Mouse (Mus musculus): ENCODE results near the gene Ttc21a.

Gene Ttc21a

DNA sequence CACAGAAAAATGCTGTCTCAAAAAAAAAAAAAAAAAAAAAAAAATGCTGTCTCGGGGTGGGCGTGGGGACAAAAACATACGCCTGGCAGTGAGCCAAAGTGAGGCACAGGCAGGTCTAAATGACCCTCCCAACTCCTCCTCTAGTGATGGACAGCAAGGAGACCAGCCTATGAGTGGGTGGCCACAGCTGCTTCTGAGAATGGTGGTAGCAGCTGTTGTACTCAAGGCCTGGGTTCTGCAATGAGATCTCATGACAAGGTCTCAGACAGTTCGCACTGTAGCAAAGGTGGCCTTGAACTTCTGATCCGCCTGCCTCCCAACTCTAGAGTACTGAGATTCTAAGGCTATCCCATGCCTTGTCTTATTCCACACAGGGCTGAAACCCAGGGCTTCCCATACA is 4.0 kb downstream of the Ttc21a start:
- DNase-seq (ENCODE audit: extremely low spot score) = no peak

DNA sequence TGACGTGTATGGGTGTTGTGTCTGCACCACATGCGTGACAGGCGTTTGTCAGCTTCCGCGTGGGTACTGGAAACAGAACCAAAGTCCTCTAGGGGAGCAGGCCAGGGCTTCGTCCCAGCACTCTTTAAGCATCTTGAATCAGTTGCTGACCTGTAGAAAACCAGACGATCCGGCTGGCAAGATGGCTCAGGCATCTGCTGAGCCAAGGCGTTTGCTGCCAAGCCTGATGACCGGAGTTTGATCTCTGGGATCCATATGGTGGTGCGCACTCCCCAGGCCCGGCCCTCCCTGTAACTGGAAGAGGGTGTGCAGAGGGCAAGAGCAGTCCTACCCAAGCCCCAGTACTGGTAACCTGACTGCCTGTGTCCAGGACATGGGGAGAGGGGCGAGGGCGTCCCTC is 4.5 kb downstream of the Ttc21a start:
- DNase-seq (ENCODE audit: extremely low spot score) = no peak

DNA sequence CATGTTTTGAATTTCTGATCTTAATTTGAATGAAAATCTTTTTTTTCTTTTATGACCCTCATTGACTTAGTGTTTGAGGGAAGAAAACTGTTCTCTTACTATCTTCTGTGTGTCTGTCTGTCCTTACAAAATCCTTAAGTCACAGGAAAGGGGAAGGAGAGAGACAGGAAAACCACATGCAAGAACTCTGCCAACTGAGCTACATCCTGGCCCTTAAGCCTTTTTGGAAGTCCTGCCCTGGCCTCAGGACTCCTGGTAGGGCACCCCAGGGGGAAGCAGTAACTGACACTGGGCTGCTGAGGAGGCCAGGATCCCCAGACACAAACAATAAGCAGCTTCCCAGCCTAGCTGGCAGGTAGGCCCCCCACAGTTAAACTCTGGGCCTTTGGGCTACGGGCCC is 5.9 kb downstream of the Ttc21a start:
- DNase-seq (ENCODE audit: extremely low spot score) = no peak

DNA sequence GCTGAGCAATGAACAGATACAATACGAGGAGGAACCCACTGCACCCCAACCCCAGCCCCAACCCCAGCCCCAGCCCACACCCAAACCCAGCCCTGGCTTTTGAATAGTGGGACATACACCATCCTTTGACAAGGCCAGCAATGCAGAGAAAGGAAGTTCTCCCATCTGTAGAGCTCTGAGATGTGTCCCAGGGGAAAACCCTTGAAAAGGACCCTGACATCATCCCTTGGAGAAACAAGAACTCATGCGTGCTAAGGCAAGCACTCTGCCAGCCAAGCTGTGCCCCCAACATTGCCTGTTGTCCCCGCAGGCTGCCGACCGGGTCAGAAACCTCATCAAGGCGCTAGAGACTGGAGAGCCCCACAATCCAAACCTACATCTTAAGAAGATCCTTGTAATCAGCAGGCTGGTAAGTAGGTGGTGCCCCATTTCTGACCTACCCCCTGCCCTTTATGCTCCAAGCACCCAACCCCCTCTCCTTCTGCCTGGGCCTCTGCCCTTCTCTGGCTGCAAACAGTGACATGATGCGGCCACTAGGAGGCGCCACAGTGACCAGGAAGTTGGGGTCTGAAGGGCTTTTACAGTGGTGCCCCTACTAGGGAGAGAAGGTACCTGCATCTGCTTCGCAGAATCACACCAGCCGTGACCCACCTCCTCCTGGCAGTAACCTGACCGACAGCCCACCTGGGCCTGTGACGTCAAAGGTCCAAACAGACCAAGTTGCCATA is 7.9 kb downstream of the Ttc21a start:
- no peak for DNase-seq (ENCODE audit: extremely low spot score)

DNA sequence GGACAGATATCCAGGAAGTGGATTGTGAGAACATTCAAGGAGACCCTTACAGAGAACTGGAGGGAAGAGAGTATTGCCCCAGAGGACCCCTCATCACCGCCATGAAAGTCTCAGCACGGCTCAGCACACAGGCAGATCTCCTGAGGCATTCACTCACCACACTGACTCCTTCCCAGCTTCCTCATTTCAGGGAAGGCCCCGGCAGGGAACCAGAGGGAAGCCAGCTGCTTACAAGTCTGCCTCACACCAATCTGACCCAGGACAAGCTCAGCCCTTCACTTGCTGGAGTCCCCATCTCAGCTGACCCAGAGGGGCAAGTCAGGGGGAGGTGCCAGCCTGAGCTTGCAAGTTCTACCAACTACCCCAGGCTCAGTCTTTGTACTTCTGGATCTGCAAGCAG is 11.4 kb downstream of the Ttc21a start:
- no peak for DNase-seq (ENCODE audit: extremely low spot score)

DNA sequence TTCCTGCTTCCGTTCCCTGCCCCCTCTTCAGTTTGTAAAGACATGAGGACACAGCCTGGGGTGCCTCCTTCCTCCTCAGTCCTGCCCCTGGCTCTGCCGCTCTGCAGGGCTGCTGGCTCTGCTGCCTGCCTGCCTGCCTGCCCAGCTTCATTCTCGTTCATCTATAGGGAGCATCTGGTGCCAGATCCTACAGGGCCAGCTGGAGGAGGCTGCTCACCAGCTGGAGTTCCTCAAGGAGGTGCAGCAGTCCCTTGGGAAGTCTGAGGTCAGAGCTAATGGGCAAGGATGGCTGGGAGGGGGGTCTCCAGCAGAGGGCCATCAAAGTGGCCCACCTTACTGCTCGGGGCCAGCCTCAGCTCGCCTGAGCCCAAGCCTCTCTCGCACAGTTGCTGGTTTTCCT is 13.0 kb downstream of the Ttc21a start:
- no peak for DNase-seq (ENCODE audit: extremely low spot score)

DNA sequence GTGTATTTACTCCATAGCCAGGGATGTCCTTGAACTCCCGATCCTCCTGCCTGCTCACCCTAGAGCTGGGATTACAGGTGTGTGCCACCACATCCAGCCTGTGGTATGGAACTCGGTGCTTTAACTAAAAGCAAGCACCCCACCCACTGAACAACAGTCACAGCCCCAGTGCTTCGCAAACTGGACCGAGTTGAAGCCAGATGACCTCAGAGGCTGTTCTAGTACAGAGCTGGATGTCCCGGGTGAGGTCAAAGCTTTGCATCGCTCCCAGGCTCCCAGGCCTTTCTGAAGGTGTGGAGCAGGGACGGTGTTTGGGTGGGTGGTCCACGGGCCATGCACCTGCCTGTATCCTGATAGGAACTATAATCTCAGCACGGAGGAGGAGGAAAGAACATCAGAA is 14.0 kb downstream of the Ttc21a start:
- no peak for DNase-seq (ENCODE audit: extremely low spot score)

DNA sequence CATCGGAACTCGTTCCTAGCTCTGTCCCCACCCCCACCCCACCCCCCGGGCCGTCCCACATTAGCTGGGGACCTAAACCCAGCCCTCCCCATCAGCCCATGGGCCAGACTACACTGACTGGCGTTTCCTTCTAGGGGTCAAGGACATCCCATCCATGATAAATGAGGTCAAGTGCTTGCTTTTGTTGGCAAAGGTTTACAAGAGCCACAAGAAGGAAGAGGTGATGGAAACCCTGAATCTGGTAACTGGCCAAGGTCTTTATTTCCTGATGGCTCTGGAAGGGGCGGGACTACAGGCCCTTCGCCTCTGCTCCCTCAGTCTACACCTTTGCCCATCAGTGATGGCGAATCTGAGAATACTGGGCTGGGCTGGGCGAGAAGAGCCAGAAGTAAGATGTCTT is 21.4 kb downstream of the Ttc21a start:
- DNase-seq (ENCODE audit: extremely low spot score) = no peak

DNA sequence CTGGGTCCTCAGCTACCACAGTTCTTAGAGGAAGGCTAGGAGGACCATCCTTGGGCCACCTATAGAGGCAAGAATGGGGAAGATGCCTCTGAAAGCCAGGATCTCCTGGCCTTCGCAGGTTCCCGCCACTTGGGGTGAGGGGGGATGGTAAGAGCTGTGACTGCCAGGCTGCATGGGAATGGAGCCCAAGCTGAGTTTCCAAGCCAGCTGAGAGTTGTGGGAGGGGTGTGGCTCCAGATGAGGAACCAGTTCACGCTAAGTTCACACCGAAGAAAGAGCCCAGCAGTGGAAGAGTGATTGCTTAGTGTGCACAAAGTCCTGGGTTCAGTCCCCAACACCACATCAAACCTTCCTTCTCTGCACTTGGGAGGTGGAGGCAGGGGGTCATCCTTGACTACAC is 24.8 kb downstream of the Ttc21a start:
- DNase-seq (ENCODE audit: extremely low spot score) = no peak

DNA sequence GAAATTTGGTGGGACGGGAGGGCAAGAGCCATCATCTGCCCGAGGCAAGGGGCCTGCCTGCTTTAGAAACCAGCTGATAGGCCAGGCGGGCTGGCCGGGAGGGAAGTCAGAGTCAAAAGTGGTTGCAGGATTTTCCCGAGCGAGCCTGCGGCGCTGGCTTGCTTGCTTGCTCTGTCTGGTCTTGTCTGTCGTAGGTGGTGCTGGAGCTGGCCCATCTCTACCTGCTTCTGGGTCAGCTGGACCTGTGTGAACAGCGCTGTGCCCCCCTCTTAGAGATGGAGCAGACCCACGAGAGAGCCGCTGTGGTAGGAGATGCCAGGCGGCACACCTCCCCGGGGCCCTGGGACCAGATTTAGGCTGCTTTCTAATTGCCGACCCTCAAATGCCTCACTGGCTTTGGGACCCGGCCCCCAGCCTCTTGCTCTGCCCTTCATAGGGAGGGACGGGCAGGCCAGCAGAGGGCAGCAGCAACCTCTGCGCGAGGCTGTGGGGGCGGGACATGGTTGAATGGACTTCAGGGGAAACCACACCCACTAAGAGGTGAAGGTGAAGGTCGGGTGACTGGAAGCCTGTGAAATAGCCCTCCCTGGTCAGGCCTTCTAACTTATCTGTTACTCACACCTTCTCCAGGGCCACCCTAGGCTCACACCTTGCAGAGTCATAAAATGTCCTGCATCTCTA is 25.7 kb downstream of the Ttc21a start:
- peak; percentile 84 for DNase-seq (ENCODE audit: extremely low spot score)

DNA sequence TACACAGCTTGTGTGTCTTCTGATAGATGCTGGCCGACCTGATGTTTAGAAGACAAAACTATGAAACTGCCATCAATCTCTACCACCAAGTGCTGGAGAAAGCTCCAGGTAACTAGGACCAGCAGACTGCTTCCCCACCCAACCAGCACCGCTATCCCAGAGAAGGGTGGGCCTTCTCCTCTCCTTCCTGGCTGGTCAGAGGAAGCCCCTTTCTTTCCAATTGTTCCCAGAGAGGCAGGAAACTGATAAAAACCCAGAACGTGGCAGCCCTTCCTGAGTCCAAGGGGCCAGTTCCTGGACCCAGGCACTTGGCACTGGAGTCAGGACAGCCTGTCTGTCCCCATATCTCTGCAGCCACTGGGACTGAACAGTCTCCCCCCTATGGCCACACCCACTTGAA is 26.8 kb downstream of the Ttc21a start:
- DNase-seq (ENCODE audit: extremely low spot score) = no peak

DNA sequence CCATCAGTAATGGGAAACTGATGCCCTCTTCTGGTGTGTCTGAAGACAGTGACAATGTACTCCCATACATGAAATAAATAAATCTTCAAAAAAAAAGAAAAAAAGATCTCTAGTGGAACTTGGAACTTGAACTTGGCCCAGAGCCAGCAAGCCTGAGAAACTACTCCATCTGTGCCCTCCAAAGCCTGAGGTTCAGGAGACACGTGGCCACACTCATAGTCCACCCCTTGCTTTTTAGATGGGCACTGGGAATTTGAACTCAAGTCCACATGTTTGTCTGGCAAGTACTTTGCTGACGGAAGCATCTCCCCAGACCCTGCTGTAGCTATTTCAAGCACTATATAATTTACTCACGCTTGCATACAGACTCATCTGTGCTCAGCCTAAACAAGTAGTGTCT is 27.8 kb downstream of the Ttc21a start:
- no peak for DNase-seq (ENCODE audit: extremely low spot score)

DNA sequence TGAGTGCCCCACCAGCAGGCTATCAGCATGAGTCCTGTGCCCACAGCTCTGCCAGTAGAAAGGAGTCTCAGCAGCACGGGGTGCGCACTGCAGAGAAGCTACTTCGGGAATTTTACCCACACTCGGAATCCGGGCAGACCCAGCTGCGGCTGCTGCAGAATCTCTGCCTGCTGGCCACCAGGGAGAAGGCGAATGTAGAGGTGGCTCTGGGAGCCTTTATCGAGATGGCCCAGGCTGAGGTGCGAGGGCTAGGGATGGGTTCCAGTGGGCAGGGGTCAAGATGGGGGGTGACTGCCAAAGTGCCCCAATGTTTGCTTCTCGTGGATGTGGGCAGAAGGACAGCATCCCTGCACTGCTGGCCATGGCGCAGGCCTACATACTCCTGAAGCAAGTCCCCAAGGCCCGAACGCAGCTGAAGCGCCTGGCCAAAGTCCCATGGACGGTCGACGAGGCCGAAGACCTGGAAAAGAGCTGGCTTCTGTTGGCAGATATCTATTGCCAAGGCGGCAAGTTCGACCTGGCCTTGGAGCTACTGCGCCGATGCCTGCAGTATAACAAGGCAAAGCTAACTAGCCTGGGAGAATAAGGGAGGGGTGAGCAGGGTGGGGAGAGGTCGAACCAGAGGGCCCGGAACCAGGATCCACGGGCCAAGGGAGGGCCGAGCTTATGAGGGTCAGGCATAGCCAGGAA is 29.0 kb downstream of the Ttc21a start:
- no peak for DNase-seq (ENCODE audit: extremely low spot score)

DNA sequence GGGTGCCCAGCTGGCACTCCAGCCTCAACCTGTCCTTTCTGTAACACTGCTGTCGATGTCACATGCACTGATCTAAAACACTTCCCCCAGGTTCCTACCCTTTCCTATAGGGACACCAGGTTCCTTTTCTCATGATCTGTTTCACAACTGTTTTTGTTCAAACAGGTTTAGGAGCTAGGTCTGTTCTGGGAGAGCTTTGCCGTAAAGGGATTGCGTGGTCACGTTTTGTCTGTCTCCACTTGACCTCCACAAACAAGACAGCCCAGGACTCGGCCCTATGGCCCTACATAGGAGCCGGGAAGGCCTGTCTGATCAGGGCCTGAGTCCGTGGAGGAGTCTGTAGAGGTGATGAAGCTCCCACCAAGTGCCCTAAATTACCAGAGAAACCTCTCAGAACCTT is 32.4 kb downstream of the Ttc21a start:
- DNase-seq (ENCODE audit: extremely low spot score) = no peak

DNA sequence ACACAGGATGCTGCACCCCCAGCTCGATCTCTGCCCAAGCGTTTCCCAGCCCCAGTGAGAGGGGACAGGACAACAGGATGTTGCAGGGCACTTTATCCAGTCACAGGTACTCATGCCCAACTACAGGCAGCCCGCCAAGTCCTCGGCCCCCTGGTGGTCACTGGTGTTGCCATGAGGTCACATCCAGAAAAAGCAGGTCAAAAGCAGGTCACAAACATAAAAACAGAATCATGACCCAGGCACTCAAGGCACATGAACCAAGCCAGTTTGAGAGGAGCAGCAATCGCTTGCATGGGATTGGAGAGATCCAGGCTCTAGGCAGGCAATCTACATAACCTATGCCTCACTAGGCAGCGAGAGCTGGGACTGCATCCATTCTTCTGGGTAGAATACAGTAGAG is 32.8 kb downstream of the Ttc21a start:
- DNase-seq (ENCODE audit: extremely low spot score) = peak; percentile 45

DNA sequence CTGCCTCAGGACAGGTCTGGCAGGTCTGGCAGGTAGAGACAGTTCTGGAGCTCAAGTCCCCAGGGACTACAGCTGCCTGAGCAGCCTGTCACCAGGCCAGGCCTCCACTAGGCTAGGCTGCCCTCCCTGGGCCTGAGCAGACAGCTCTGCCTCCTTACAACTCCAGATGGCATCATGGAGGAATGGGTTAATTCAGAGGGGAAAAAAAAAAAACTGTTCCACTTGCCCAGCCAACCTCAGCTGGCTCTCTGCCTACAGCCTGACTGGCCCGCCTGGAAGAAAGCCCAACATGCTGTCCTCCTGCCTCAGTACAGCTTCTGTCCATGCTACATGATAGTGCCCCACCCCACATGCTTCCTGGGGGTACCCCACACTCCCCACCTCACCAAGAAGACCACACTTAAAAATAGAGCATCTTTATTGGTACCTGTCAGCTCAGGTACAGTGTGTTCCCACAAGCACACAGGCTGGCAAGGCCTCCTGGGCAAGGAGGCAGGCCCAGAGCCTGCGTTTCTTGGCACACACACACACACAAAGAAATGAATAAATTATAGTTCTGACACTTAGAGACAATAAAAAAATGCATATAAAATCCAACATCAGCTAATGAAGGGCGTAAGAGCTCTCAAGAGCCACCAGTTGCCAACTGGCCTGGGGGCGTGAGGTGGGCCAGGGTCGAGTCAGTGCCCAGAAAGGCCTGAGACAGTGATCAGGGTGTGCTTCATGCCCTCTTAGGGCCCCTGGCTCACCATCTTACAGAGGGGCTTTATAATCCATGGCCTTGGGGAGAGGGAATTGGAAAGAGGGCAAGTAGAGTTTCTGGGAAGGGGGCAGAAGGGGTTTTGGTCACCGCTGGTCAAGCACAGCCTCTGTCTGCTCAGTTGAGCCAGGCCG is 33.6 kb downstream of the Ttc21a start:
- DNase-seq (ENCODE audit: extremely low spot score) = no peak

DNA sequence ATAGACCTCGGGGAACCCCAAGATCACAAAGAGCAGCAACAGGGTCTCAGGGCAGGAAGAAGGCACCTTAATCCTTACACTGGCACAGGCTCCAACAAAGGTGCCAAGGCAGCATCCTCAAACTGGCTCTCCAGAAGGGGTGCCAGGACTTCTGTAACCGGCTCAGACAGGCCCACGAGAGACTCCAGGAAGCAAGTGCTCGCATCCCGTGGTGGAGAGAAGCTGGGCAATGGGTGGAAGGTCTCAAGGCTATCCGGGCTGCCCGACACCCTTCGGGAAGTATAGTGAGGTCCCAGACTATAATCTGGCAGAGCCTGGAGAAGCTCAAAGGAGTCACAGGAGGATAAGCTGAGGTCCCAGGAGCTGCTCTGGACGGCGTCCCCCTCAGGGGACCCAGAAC is 34.8 kb downstream of the Ttc21a start:
- DNase-seq (ENCODE audit: extremely low spot score) = no peak

DNA sequence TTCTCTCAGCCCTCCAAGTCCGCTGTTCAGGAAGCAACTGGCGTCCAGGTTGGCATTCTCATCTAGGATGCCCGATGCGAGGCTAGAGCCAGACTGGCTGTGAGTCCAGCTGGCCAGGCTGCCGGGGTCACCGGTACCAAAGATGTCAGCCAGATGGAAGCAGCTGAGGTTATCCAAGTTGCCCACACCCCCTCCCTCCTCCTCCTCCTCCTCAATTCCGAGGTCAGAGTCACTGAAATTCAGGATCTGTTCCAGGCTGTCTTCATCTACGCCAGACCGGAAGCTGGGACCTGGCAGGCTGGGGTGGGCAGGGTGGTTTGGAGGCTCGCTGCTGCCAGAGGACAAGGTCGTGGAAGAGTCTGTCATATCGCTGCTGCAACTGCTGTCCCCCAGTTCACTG is 35.2 kb downstream of the Ttc21a start:
- DNase-seq (ENCODE audit: extremely low spot score) = no peak

DNA sequence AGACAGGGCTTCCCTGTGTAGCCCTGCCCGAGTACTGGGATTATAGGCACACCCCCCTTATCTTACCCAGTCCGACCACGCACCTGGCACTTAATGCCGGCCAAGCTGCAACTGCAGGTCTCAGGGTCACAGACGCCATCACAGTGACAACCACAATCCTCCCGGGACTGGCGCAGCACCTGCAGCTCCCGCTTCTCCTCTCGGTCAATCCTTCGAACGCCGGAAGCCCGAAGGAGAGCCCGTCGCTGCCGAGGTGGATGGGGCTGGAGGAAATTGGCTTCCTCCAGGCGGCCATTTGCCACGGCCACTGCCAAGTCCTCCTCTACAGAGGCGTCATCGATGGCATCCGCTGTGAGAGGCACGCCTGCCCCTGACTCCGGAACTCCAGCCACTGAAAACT is 35.9 kb downstream of the Ttc21a start:
- DNase-seq (ENCODE audit: extremely low spot score) = no peak

DNA sequence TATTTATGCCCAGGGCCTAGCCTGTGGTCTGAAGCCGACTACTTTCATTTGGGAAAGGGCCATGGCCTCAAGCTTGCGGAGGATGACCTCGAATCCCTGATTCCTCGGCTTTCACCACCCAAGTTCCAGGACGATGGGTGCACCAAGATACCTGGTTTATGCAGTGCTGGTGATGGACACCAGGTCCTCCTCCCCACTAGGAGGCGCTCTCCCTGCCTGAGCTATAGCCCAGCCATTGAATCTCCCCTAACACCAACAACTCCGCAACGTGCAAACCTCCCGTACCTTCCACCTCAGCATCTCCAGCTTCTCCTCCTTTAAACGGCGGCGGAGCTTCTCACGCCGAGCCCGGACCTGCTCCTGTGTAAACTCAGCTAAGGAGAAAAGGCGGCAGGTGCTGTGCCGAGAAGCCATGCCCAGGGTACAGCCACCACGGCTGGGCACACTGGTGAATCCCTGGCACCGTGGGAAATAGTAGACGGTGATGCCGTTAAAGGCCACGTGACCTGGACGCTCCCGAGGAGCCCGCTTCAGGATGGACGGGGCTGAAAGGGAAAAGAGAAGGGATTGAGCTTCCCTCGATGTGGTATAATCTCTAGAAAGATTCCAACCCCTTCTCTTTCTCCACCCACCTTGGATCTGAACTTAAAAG is 36.6 kb downstream of the Ttc21a start:
- no peak for DNase-seq (ENCODE audit: extremely low spot score)

DNA sequence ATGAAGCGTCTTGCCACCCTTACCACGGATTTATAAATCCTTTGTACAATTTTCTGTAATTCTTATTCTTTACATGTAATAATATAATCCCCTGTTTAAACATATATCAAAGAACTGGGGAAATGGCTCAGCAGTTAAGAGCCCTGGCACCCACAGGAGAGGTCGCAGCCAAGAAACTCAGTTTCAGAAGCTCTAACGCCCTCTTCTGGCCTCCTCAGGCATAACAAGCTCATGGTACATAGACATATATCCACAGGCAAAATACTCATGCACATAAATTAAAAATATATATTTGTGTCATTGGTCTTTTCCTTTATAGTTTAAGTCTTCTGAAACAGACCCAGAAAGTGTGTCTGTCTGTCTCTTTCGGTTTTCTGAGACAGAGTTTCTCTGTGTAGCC is 37.2 kb downstream of the Ttc21a start:
- DNase-seq (ENCODE audit: extremely low spot score) = no peak

DNA sequence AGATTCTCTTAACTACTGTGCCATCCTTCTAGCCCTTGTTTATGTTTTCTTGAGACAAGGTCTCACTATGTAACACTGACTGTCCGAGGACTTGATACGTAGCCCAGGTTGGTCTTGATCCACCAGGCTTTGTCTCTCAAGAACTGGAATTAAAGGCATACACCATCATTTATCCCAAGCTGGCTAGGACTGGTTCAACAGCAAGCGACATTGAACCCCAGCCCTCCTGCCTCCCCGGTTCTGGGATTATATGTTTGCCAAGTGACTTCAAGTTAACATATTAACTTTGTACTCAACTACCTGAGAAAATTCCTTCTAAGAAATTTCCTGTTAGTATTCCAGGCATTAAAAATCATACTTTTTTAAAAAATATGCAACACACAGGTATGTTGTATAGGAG is 37.9 kb downstream of the Ttc21a start:
- no peak for DNase-seq (ENCODE audit: extremely low spot score)
